Mouse (Mus musculus) testis, adult 2 months (tissue): ENCODE results near the gene Itgal. TPM values are rescaled to one million over a fixed set of nuclear protein-coding genes. Genes with fewer than 3 reads are reported as not detected.

ENCODE experiments used
- H3K27ac ChIP-seq: fragments of 200-500 bp; 2 replicates; pipeline ENCODE4 v1.5.1; 2012; ENCODE audit warnings: low read depth, low read length; ENCODE audit not compliant: control insufficient read depth, insufficient read depth
- H3K27me3 ChIP-seq: fragments of 200-500 bp; 2 replicates; pipeline ENCODE4 v1.6.1; 2012; ENCODE audit warnings: mild to moderate bottlenecking, low read length, moderate library complexity; ENCODE audit not compliant: control insufficient read depth, insufficient read depth
- H3K36me3 ChIP-seq: fragments of 200-500 bp; 2 replicates; pipeline ENCODE4 v1.6.1; 2012; ENCODE audit warnings: mild to moderate bottlenecking, low read length; ENCODE audit not compliant: control insufficient read depth, insufficient read depth
- H3K4me1 ChIP-seq: fragments of 200-500 bp; 2 replicates; pipeline ENCODE4 v1.6.1; 2012; ENCODE audit warnings: low read length; ENCODE audit not compliant: control insufficient read depth, insufficient read depth
- H3K4me3 ChIP-seq: fragments of 200-500 bp; 2 replicates; pipeline ENCODE4 v1.5.1; 2012; ENCODE audit warnings: low read depth, mild to moderate bottlenecking, low read length, moderate library complexity, mixed read lengths; ENCODE audit not compliant: control insufficient read depth
- CTCF ChIP-seq: fragments of 200-500 bp; IDR thresholded peaks from 2 replicates; pipeline ENCODE4 v1.5.1; 2012; ENCODE audit warnings: low read depth, mild to moderate bottlenecking, inconsistent platforms, low read length, moderate library complexity; ENCODE audit not compliant: control insufficient read depth, insufficient read depth, insufficient replicate concordance
- POLR2A ChIP-seq: fragments of 200-500 bp; IDR thresholded peaks from 2 replicates; pipeline ENCODE4 v1.6.1; 2012; ENCODE audit warnings: low read depth, mild to moderate bottlenecking, inconsistent platforms, low read length, moderate library complexity; ENCODE audit not compliant: control insufficient read depth
- polyA plus RNA-seq: library from polyadenylated mRNA; depleted of rRNA; stranded (reverse); fragments of >200 nt; gene quantifications from 2 replicates; pipeline ENCODE4 v1.2.3, GENCODE M21; 2012

Gene Itgal
- polyA plus RNA-seq, 1 experiment: 0.79 TPM

DNA sequence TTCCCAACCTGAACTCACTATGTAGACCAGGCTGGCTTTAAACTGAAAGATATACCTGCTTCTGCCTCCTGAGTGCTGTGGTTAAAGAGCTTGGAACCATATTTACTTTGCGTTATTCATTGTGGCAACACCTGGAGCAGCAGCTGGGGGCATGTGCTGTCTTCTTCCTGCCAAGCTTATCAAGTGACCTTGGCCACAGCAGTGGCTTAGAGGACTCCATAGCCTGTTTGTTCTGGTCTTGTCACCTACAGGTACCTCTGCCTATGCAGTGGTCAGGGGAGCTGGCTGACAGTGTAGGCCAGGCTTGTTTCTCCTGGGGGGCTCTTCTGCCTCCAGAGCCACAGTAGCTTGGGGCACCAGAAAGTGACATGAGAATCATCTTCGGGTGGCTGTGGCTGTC is 12.4 kb downstream of the Itgal start:
- H3K27me3 ChIP-seq: no peaks in the 10 kb centered on the region
- no peak overlapping the region for H3K27ac ChIP-seq
- no peak overlapping the region for H3K4me3 ChIP-seq
- no peaks in the 10 kb centered on the region for H3K4me1 ChIP-seq
- no peak for TF ChIP-seq CTCF
- no peak for TF ChIP-seq POLR2A
- H3K36me3 ChIP-seq: no peaks in the 10 kb centered on the region

DNA sequence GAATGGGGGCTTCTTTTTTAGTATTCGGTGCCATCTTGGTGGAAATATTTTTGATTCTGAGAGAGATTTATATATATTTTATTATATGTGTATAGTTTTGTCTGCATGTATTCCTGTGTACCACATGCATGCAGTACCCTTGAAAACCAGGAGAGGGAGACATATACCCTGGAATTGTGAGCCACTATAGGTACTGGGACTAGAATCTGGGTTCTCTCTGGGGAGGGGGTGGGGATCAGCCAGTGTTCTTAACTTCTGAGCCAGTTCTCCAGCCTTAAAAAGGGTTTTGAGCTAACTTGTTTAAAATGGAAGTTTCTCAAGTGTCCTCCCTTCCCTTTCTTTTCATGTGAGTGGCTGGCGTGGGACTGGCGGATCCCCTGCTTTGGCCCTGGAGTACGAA is 12.8 kb downstream of the Itgal start:
- Histone ChIP-seq H3K4me1 (no peaks in the 10 kb centered on the region), H3K27me3 (no peaks in the 10 kb centered on the region), H3K36me3 (no peaks in the 10 kb centered on the region), H3K4me3 (no peak overlapping the region), H3K27ac (no peak overlapping the region)
- no peak for TF ChIP-seq POLR2A
- no peak; the same call in 1 of the 2 replicates for TF ChIP-seq CTCF

DNA sequence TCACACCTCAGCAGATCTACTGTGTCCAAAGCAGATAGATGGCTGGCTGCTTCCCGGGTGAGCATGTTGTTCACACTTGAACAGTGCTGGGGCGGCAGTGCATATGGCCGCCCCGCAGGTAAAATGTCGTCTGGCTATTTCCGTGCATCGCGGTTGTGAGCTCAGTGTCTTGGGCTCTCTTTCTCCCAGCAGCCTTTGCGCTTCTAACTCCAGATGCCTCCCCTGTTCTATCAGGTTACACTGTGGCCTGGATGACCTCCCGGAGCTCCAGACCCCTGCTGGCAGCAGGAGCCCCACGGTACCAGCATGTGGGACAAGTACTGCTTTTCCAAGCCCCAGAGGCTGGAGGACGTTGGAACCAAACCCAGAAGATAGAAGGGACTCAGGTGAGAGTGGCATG is 13.9 kb downstream of the Itgal start:
- Histone ChIP-seq H3K4me1 (no peaks in the 10 kb centered on the region), H3K36me3 (no peaks in the 10 kb centered on the region), H3K4me3 (no peak overlapping the region), H3K27ac (no peak overlapping the region), H3K27me3 (no peaks in the 10 kb centered on the region)
- TF ChIP-seq POLR2A (no peak), CTCF (no peak)

DNA sequence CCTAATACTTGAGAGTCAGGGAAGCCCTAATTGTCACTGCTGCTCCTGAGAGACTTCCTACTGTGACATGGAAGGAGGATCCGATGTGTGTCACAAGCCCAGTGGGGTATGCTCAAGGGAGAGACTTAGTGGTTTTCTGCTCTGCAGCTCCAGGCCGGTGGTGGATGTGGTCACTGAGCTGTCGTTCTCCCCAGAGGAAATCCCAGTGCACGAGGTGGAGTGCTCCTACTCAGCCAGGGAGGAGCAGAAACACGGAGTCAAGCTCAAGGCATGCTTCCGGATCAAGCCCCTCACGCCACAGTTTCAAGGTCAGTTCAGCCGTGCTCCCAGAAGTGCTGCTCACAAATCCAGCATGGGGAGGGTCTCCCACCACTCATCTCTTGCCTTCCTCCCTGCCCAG is 17.9 kb downstream of the Itgal start:
- Histone ChIP-seq H3K27ac (no peak overlapping the region), H3K27me3 (no peaks in the 10 kb centered on the region), H3K4me1 (no peaks in the 10 kb centered on the region), H3K4me3 (no peak overlapping the region), H3K36me3 (no peaks in the 10 kb centered on the region)
- TF ChIP-seq POLR2A (no peak), CTCF (no peak)

DNA sequence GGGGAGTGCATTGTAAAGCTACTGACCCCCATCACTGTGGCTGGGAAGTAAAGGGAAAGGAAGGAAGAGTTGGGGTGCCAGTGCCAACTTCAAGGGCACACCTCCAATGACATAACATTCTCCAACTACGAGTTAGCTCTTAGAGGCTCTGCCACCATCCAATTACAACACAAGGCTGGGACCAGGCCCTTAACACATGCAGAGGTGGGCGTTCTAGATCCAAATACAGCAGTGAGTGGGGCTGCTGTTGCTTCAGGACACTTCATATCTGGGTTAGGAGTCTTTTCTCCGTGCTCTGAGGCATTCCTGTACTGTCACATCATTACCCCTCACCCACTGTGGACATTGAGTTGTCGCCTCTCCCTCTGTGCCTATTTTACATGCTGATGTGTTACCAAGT is 25.0 kb downstream of the Itgal start:
- H3K27ac ChIP-seq: no peak overlapping the region
- no peak for TF ChIP-seq CTCF
- no peak for TF ChIP-seq POLR2A

DNA sequence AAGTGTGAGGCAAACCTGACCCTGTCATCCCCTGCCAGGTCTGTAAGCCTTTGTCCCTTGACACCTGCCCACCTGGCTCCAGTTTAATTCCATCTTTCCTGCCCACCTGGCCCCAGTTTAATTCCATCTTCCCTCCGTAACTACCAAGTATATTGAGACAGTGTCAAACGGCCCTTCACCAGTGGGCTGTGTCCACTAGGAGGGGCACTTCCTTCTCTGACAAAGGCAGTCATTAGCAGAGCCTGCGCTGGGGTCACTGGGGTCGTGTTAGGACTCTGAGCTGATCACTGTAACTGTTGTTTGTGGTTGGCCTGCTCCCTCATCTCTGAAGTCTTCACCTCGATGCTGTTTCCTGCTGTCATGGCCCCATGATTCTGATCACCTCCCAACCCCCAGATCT is 26.0 kb downstream of the Itgal start:
- H3K27me3 ChIP-seq: no peaks in the 10 kb centered on the region
- TF ChIP-seq POLR2A (no peak), CTCF (no peak)
- H3K4me1 ChIP-seq: no peaks in the 10 kb centered on the region
- H3K4me3 ChIP-seq: no peak overlapping the region
- H3K27ac ChIP-seq: no peak overlapping the region
- H3K36me3 ChIP-seq: no peaks in the 10 kb centered on the region

More for the DNA sequence above, 25.0 kb downstream of the Itgal start:
- H3K27me3 ChIP-seq: no peaks in the 10 kb centered on the region
- H3K36me3 ChIP-seq: no peaks in the 10 kb centered on the region
- H3K4me3 ChIP-seq: no peak overlapping the region
- no peaks in the 10 kb centered on the region for H3K4me1 ChIP-seq

DNA sequence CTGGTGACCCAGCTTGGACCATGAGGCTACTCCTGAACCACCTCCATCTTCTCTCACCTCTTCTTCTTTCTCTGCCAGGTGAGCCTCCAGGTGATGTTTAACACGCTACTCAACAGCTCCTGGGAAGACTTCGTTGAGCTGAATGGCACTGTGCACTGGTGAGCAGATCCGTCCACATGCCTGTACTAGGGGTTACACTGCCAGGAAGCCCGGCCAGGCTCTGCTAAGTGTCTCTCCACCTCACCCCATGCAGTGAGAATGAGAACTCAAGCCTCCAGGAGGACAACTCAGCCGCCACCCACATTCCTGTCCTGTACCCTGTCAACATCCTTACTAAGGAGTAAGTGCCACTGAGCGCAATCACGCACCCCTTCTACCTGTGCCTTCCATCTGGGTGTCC is 28.9 kb downstream of the Itgal start:
- TF ChIP-seq POLR2A (no peak), CTCF (no peak)
- Histone ChIP-seq H3K4me1 (no peaks in the 10 kb centered on the region), H3K27me3 (no peaks in the 10 kb centered on the region), H3K4me3 (no peak overlapping the region), H3K36me3 (no peaks in the 10 kb centered on the region), H3K27ac (no peak overlapping the region)

DNA sequence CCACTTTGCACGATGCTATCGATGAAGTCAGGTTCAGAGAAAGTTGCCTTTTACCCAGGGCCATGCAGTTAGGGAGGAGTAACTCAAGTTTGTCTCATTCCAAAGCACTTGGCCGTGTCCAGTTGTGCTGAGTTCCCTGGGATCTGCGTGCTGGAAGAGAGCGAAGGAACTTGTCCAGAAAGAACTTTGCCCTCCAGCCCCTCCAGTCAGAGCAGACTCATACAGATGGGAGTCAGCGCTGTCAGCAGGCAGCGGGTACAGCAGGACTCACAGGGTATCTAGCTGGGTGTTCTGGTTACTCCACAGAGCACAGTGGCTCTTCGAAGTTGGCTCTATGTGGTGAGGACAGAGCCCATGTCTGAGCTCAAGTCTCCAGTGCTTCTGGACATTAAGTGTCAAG is 29.5 kb downstream of the Itgal start:
- no peak overlapping the region for H3K27ac ChIP-seq
- no peaks in the 10 kb centered on the region for H3K27me3 ChIP-seq
- no peak for TF ChIP-seq POLR2A
- no peak for TF ChIP-seq CTCF
- no peak overlapping the region for H3K4me3 ChIP-seq
- no peaks in the 10 kb centered on the region for H3K36me3 ChIP-seq
- no peaks in the 10 kb centered on the region for H3K4me1 ChIP-seq
